Mouse (Mus musculus) cerebellum, adult 9-10 months (tissue): ENCODE measurements around the gene Tmem126b.

Experiments
- DNase-seq: peaks from one replicate; pipeline ENCODE4 v3.0.0; 2022

Gene Tmem126b

DNA sequence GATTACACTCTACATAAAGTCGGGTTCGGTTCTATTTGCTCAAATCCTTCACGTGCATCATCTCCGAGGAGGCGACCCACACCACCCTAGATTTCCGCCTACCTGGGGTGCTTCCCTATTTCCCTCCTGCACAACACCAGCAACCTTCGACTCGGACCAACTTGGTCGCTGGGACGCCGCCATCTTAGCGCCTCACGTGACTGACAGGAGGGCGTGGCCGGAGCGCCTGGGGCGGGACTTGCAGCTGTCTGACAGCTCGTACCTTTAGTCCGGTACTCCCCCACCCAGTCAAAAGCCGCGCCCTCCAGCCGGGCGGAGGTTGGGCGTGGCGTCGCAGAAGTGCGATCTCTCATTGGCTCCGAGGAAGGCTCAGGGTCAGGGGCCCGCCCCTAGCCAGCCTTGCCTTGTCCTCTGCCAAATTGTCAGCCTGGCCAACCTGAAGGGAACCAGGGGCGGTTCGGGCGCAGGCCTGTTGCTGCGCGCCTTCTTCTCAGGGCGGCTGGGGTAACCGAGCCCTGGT is at the start of gene Tmem126b:
TSS of gene Tmem126b (minus strand) at position 209 of the 520 bp plus-strand sequence.
- DNase-seq: peak; percentile 100

DNA sequence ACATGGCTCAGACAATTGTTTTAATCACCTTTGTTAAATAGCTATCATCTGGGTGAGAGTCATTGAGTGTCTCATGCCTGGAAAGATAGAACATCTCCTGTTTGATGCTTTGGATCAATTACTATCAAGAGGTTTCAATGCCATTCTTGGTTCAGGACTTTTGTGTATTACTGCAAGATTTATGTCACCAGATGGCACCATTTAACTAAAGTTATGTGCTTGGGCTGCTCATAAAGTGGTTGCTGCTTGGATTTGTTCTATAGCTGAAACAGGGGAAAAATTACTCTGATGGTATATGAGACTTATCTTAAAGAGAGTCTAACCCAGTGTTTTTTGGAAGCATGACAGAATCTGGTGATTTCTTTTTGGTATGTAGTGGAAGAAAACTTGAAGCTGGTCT is 36.5 kb upstream of the Tmem126b start:
- DNase-seq: peak; percentile 28

- DNase-seq: no peak
Observed at GRCm38 (mm10) chr7:90508124-90508523, 32.3 kb upstream of the Tmem126b start.

DNA sequence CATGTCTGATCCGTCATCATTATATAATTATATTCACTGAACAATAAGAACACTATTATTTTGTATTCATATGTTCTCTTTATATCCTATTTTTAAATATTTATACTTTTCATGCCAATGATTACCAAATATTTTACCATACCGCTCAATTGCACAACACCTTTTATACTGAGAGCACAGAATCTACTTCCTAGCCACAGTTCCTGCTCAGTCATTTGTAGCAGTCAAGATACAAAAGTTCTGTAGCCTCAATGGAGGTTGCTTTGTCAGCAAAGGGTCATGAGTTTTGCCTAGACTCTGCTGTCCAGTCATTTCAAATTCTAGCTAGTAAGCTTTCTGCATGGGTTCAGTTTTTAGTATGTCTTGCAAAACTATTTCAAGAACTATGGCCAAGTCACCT is 6.8 kb upstream of the Tmem126b start:
- no peak for DNase-seq

DNA sequence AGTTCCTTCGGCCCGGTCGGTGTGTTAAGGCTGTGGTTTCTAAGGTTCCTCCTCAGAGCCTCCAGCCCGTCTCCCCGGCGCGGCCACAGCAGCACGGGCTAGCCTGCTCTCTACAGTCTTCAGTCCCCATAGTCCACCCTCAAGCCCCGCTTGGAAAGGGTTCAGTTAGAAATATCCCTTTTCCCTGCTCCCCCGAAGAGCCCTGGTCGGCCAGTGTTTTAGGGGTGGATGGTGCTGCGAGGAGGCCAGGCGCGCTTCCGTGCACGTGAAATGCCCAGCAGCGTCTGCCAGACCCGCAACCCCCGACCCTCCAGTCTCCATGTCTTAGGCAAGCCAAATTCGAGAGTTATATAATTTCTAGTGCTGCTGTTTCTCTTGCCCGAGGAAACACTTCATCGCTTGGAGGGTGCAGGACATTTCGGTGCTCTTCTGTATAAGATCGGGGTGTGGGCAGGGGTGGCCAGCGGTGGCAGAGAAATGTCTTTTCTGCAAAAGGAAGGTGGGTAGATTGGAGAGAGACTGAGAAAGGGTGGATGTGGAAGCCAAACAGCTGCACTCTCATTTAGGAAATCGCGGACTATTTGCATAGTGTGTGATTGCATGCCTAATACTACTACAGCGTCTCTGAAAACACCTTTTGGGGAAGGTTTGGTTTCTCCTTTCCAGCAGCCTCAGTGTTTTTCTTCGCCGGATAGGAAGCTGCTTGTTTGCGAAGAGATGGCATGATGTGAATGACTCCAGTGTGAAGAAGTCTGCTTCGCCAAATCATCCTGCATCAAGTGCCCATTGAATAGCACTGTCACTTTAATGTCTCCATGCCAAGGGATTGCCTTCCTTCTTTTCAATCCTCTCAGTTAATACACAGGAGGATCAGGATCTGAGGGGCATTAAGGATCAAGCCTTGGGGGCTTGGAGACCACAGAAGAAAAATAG is 778 bp upstream of the Tmem126b start, which contains the start of gene Dlg2:
TSS of gene Dlg2 (plus strand) at position 360 of the 933 bp plus-strand sequence.
- DNase-seq: peak; percentile 78

GRCm38 (mm10) chr7:90473511-90473910 is 2.3 kb downstream of the Tmem126b start:
- DNase-seq: no peak

GRCm38 (mm10) chr7:90461441-90461840 is 14.4 kb downstream of the Tmem126b start:
- no peak for DNase-seq

- no peak for DNase-seq
Observed at GRCm38 (mm10) chr7:90460930-90461329, 14.9 kb downstream of the Tmem126b start.

DNA sequence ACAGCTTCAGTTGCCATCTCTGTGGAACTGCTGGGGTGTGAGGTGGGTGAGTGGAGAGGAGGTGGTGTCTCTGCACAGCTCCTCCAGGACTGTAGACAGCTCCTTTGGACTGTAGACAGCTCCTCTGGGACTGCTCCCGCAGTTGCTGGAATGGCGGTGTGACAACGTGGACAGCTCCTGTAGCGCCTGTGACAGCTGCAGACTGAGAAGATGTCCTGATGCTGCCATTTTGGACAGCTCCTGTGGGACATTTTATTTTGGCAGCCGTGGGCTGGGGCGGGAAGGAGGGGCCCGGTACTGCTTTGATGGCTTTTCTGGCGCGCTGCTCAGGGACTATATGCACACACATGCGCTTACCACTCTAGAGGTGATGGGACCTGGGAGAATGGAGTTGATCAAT is 15.5 kb downstream of the Tmem126b start:
- DNase-seq: no peak

DNA sequence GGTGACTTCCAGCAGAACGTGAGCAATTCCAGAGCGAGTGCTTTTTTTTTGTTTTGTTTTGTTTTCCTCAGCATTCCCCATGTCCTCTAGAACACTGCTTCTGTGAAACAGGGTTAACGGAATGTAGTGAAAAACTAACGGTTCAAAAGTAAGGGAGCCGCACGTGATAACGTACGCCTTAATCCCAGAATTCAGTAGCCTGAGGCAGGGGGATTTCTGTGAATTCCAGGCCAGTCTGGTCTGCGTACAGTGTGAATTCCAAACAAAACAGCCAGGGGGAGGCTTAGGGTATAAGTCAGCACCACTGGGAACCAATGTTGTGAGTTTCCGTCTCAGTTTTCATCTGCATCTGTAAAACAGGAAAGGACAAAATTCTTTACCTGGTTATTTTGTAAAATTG is 18.3 kb downstream of the Tmem126b start:
- DNase-seq: peak; percentile 57

DNA sequence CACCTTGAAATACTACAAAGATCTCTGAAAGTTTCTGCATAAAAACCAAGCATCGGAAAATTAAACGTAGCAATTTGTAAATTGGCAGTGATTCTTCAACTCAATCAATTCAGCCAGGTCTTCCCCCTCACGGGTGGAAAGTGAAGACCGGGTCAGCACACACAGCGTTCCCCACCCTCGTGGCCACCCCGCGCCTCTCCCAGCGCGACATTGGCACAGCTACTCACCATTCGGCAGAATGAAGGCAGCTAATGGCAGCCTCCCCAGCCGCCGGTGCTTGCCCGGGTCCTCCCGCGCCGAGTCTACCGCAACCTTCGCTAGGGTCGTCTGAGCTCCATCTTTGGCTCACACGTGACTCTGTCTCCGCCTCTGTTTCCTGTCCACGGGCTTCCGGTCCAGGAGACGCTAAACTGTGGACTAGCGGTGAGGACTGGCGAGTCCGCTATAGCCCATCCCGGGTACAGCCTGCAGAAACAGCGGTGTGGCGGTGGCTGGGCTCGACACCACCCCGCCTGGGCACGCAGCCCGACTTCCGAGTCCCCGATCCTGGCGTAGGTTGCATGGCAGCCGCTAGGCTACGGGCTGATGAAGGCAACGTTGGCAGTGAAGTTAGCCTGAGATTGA is 18.8 kb downstream of the Tmem126b start, which contains the start of gene Tmem126a:
TSS of gene Tmem126a (minus strand) at position 385 of the 624 bp plus-strand sequence.
- peak; percentile 86 for DNase-seq

DNA sequence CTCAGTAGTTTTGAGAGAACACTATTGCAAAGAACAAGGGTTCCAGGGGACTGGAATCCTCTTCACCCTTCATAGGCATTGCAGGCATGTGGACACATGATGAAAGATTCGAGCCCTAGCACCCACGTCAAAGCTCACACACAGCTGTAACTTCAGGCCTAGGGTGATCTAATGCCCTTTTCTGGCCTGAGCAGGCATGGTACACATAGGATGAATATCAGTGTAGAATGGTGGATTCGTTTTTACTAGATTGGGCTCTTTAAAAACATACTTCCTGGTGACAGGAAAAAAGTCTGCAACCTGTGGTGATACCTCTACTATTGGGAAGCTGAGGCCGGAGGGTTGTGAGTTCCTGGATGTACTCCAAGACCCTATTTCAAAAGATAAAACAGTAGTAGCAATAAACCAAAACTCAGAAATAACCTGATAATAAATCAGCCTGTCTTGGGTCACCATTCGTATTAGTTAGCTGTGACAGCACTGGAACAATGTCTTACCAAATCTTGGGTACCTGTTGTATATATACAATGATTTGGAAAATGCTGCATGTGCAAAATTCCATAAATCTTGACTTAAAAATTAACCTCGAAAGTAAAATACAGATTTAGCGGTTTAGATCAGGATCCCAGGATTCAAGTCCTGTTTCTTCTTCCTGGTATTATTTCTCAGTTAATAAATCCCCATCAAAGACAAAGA is 19.5 kb downstream of the Tmem126b start:
- DNase-seq: no peak

GRCm38 (mm10) chr7:90444206-90444605 is 31.6 kb downstream of the Tmem126b start:
- DNase-seq: peak; percentile 35

- DNase-seq: peak; percentile 73
Observed at GRCm38 (mm10) chr7:90443101-90444091, 32.4 kb downstream of the Tmem126b start.

DNA sequence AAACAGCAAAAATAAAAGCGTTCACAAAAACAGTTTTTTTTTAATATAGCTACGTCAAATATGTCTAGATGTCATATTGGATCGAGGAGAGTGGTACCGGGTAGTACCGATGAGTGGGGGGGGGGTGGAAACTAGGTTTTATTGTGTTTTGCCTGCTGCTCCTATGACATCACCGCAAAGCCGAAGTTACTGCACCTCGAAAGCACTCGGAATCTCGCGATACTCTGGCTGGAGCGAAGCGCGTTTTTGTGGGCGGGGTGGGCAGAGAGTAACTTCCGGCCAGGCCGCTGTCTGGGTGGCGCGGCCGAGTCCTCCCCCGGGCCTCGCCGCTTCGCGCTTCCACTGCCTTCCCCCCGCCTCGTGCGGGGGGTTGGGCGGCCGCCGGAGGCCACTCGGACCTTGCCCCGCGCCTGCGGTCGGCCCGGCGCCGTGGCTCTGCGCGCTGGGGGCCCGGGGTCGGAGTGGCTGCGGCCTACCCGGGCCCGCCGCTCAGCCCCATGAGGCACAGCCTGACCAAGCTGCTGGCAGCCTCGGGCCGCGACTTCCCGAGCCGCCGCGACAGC is 33.2 kb downstream of the Tmem126b start, which contains the start of gene Crebzf:
TSS of gene Crebzf (plus strand) at position 212 of the 563 bp plus-strand sequence.
- peak; percentile 96 for DNase-seq

- DNase-seq: peak; percentile 65
Observed at GRCm38 (mm10) chr7:90442070-90442469, 33.7 kb downstream of the Tmem126b start.

DNA sequence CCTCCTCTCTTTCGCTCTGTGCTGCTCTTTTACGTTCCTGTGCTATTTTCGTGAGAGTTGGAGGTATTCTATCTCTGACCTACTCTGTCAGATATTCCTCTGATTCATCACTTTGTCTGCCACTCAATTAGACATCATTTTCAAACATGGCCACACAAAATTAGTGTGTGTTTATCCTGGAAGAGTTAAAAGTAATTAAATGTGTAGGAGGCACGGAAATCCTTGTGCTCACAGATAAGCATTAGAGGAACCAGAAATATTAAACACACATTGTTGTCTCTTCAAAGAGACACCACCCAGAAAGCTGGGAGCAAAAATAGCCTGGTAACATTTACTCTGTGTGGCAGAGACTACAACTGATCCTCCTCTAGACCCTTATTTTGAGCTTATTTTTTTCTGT is 35.8 kb downstream of the Tmem126b start:
- DNase-seq: no peak

DNA sequence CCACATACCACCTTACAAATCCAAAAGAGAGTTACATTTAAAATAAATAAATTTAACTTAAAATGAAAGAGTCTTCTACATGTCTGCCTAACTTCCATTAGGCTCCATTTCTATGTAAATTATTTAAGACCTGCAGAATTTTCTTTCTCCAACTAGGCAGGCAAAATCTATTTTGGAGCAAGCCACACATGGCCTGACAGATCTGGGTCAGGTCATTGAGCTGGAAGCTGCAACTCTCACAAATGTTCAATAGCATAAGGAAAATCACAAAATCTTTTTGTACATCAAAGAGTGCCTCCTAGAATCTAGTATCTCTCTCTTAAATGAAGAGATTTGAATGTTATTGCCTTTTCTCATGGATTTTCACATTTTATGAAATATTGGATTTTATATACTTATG is 43.6 kb downstream of the Tmem126b start:
- DNase-seq: peak; percentile 51

DNA sequence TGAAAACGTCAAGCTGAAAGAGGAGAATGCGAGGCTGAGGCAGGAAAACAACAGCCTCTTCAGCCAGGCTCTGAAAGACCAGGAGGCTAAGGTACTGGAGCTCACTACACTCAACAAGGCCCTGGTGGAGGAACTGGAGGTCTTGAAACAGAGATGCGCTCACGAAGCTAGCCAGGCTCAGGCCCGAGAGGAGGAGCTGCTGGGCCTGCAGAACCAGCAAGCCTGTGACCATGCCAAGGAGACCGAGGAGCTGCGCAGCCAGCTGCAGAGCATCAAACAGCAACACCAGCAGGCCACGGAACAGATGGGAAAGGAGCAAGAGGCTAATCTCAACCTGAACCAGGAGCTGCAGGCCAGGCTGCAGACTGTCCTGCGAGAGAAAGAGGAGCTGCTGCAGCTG is 48.8 kb downstream of the Tmem126b start:
- DNase-seq: no peak

DNA sequence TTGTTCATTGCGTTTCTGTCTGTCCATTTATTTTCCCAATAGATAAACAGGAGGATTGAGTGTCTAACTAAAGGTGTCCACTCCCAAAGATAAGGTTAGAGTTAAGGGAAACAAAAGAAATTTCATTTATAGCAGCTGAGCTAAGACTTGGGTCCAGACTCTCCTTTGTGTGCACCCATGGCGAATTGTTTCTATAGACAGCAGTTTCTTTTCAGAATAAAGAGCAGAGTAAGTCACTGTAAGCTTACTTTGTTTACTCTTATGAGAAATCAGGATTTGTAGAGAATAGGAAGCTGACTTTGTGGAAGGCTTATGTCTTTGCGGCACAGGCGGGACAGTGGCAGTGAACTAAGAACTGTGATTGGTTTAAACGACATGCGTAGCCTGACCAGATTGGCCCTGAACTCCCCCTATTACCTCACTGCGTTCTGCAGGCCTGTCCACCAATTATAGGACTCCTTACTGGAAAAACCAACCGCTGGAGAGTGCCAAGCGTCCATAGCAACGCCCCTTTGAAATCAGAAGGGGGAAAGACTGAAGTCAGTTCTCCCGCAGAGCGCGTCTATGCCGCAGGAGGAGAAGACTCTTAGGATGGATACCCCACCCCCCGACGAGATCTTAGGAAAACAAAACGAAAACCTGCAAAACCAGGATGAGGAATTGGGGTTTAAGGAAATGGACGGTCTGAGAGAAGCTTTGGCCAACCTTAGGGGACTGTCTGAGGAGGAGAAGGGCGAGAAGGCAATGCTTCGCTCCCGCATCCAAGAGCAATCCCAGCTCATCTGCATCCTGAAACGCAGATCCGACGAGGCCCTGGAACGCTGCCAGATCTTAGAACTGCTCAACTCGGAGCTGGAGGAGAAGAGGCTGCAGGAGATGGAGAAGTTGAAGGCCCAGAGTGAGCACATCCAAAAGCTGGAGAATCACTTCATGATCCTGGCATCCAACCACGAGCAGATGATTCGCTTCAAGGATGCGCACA is 49.5 kb downstream of the Tmem126b start, which contains the start of gene Ccdc89:
TSS of gene Ccdc89 (plus strand) at position 558 of the 982 bp plus-strand sequence.
- DNase-seq: peak; percentile 89
